Mouse (Mus musculus) spleen, postnatal 36 days (tissue): Measurements from ENCODE around the gene Eef1akmt3.
A peak's percentile ranks its signal among the peaks of the same experiment; 100 is the strongest.
"Not testable (repeated sequence)": the region's sequence is repeated elsewhere in the genome, so short reads cannot be mapped to it uniquely, and the experiment has no call there.

Source experiments
- DNase-seq, 2 experiments: peaks; one replicate each; pipeline ENCODE4 v3.0.0; 2022; ENCODE audit warnings: low spot score in 2 of 2, mixed read lengths in 1 of 2

The Eef1akmt3 gene

GRCm38 (mm10) chr10:127041274-127041766 is at the start of gene Eef1akmt3, which contains the start of gene Mettl1:
TSS of gene Eef1akmt3 (minus strand) at chr10:127041513.
TSS of gene Mettl1 (plus strand) at chr10:127041414.
- DNase-seq, result no peak

GRCm38 (mm10) chr10:127090560-127091411 is 49.5 kb upstream of the Eef1akmt3 start:
- no peak for DNase-seq

GRCm38 (mm10) chr10:127085633-127086032 is 44.3 kb upstream of the Eef1akmt3 start:
- DNase-seq, result no peak

GRCm38 (mm10) chr10:127085052-127085451 is 43.7 kb upstream of the Eef1akmt3 start:
- no peak for DNase-seq

GRCm38 (mm10) chr10:127083915-127084306 is 42.6 kb upstream of the Eef1akmt3 start:
- DNase-seq, result no peak

- DNase-seq, result no peak
Measured at GRCm38 (mm10) chr10:127083292-127083914, 42.1 kb upstream of the Eef1akmt3 start.

GRCm38 (mm10) chr10:127081996-127082620 is 40.8 kb upstream of the Eef1akmt3 start:
- DNase-seq, result no peak

GRCm38 (mm10) chr10:127080901-127081780 is 39.8 kb upstream of the Eef1akmt3 start:
- DNase-seq, result no peak

GRCm38 (mm10) chr10:127079665-127080391 is 38.5 kb upstream of the Eef1akmt3 start:
- DNase-seq, result no peak

- DNase-seq, result no peak
Measured at GRCm38 (mm10) chr10:127078677-127079575, 37.6 kb upstream of the Eef1akmt3 start.

- DNase-seq, result no peak
Measured at GRCm38 (mm10) chr10:127078001-127078676, 36.8 kb upstream of the Eef1akmt3 start.

- no peak for DNase-seq
Measured at GRCm38 (mm10) chr10:127077515-127077914, 36.2 kb upstream of the Eef1akmt3 start.

- DNase-seq, result peak; percentile 69 to 74
Measured at GRCm38 (mm10) chr10:127076082-127076481, 34.8 kb upstream of the Eef1akmt3 start.

GRCm38 (mm10) chr10:127075651-127076050 is 34.3 kb upstream of the Eef1akmt3 start:
- no peak for DNase-seq

- DNase-seq, result peak; percentile 85 to 86
Measured at GRCm38 (mm10) chr10:127075080-127075479, 33.8 kb upstream of the Eef1akmt3 start, which contains the start of gene Agap2. TSS of gene Agap2 (plus strand) at chr10:127075284.

GRCm38 (mm10) chr10:127073981-127074380 is 32.7 kb upstream of the Eef1akmt3 start:
- no peak for DNase-seq

- not testable (repeated sequence) for DNase-seq
Measured at GRCm38 (mm10) chr10:127072969-127073368, 31.7 kb upstream of the Eef1akmt3 start.

GRCm38 (mm10) chr10:127072270-127072669 is 31.0 kb upstream of the Eef1akmt3 start:
- not testable (repeated sequence) for DNase-seq

GRCm38 (mm10) chr10:127071203-127071602 is 29.9 kb upstream of the Eef1akmt3 start:
- no peak for DNase-seq
